Mouse (Mus musculus): Measurements from ENCODE around the gene Srek1. TPM values are rescaled to one million over a fixed set of nuclear protein-coding genes. Genes with fewer than 3 reads are reported as not detected.

Gene Srek1
- total and polyA plus RNA-seq, 3 experiments = 46.6 to 109 (median 94.0) TPM

DNA sequence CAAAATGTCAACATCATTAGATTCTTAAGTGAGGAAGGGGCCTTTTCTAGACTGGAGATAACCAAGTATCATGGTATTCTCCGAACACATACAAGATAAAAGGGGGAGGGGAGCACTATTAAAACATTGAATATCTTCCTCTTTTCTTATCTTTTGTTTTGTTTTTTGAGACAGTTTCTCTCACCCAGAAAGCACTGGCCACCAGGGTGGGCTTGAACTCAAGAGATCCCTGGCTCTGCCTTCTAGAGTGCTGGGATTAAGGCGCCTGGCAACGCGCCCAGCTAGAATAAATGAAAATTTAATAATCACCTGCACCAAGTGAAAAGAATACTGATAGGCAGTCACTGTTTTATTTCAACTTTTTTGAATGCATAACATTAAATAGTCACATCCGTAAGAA is 1.5 kb downstream of the Srek1 start:
- Histone ChIP-seq H3K27me3 (ENCODE audit: insufficient read depth, low read length) (no peaks in the 10 kb centered on the region), H3K9me3 (replicated peaks) (no peaks in the 10 kb centered on the region), H3K4me3 (ENCODE audit: low read depth, low read length) (peak overlapping the region; percentile 89), H3K4me1 (ENCODE audit: insufficient read depth, low read depth, low read length) (peaks cover 29% of the 10 kb centered on the region), H3K36me3 (replicated peaks) (peaks cover 23% of the 10 kb centered on the region)
- DNase-seq (ENCODE audit: low spot score) = no peak
- no peak for TF ChIP-seq GATA2 (IDR thresholded peaks at IDR 0.05; ENCODE audit: borderline replicate concordance, low read depth, low read length)
- no peak for TF ChIP-seq CTCF (IDR thresholded peaks at IDR 0.05; ENCODE audit: low read depth, low read length)
- TF ChIP-seq POLR2AphosphoS5 (IDR thresholded peaks at IDR 0.05; ENCODE audit: insufficient replicate concordance, low read depth, low read length) = no peak
- TF ChIP-seq GATA1 (IDR thresholded peaks at IDR 0.05; ENCODE audit: borderline replicate concordance, low read length) = no peak
- no peak for TF ChIP-seq TAL1 (conservative IDR thresholded peaks at IDR 0.05; ENCODE audit: low read depth, low read length)
- ATAC-seq (ENCODE audit: extremely low read depth, insufficient number of reproducible peaks, low FRiP score, poor library complexity, severe bottlenecking) = no peak

DNA sequence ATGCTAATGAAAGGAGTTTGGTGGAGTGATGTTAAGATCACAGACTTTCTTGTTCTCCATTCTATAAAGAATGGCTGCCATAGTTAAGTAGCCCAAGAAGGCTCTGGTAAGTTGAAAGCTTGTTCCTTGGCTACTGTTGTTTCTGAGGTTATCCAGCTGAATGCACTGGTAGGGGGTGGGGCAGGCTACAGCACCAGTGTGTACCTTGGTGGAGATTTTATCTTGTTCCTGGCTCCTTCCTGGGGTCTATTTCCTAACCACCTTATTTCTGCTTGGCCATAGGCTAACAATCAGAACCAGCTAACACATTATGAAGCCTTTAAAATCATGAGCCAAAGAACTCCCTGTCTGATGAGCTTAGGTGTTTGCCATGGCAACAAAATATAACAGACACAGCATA is 3.6 kb downstream of the Srek1 start:
- ATAC-seq (ENCODE audit: extremely low read depth, insufficient number of reproducible peaks, low FRiP score, poor library complexity, severe bottlenecking) (no peak), DNase-seq (ENCODE audit: low spot score) (no peak)
- Histone ChIP-seq H3K27me3 (ENCODE audit: insufficient read depth, low read length) (no peaks in the 10 kb centered on the region), H3K4me1 (ENCODE audit: insufficient read depth, low read depth, low read length) (peaks cover 39% of the 10 kb centered on the region), H3K36me3 (replicated peaks) (peaks cover 37% of the 10 kb centered on the region), H3K4me3 (ENCODE audit: low read depth, low read length) (no peak overlapping the region; the same call in 1 of the 2 replicates), H3K9me3 (replicated peaks) (no peaks in the 10 kb centered on the region)
- TF ChIP-seq POLR2AphosphoS5 (IDR thresholded peaks at IDR 0.05; ENCODE audit: insufficient replicate concordance, low read depth, low read length) = no peak

DNA sequence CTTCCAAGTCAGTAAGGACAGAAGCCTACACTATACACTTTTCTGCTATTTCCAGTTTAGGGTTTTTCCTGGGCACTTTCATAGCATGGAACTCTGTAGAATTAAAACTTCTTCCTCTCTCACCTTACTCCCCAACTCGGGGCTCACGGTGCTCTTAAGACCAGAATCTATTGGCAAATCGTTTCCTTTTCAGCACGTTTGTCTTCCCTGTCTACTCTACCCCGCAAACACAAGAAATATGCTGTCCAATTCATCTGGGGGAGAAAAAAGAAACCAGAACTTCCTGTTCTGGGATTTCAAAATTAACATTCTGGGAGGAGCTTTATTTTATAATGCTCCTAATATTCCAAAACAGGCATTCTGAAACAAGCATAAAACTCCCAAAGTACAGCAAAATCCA is 6.5 kb downstream of the Srek1 start:
- H3K9me3 ChIP-seq (replicated peaks) = no peaks in the 10 kb centered on the region
- H3K4me3 ChIP-seq (ENCODE audit: low read depth, low read length) = no peak overlapping the region
- TF ChIP-seq POLR2AphosphoS5 (IDR thresholded peaks at IDR 0.05; ENCODE audit: insufficient replicate concordance, low read depth, low read length) (no peak), CTCF (IDR thresholded peaks at IDR 0.05; ENCODE audit: low read depth, low read length) (no peak), TAL1 (conservative IDR thresholded peaks at IDR 0.05; ENCODE audit: low read depth, low read length) (no peak), GATA2 (IDR thresholded peaks at IDR 0.05; ENCODE audit: borderline replicate concordance, low read depth, low read length) (no peak), GATA1 (IDR thresholded peaks at IDR 0.05; ENCODE audit: borderline replicate concordance, low read length) (no peak)
- H3K36me3 ChIP-seq (replicated peaks) = peaks cover 49% of the 10 kb centered on the region
- DNase-seq (ENCODE audit: low spot score) = no peak
- ATAC-seq (ENCODE audit: extremely low read depth, insufficient number of reproducible peaks, low FRiP score, poor library complexity, severe bottlenecking) = no peak
- H3K27me3 ChIP-seq (ENCODE audit: insufficient read depth, low read length) = no peaks in the 10 kb centered on the region
- peaks cover 51% of the 10 kb centered on the region for H3K4me1 ChIP-seq (ENCODE audit: insufficient read depth, low read depth, low read length)

DNA sequence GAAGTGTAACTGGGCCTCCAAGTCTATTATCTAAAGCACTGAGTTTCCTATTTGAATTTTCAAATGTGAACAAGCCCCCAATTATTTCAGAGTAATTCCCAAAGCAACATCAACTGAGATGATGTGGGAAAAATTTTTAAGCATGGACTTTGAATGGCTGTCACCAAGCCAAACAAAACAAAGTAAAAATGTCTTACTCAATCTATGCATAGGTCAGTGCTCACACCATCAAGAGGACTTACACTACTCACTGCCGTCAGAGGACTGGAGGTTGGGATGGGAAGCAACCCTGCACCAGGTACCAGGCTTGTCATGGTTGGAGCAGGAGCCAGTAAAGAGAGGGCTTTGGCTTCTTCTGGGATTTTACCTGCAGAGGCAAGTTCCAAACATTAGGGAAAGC is 10.8 kb downstream of the Srek1 start:
- Histone ChIP-seq H3K4me3 (ENCODE audit: low read depth, low read length) (no peak overlapping the region), H3K27me3 (ENCODE audit: insufficient read depth, low read length) (no peaks in the 10 kb centered on the region), H3K4me1 (ENCODE audit: insufficient read depth, low read depth, low read length) (peaks cover 45% of the 10 kb centered on the region), H3K36me3 (replicated peaks) (peaks cover 65% of the 10 kb centered on the region), H3K9me3 (replicated peaks) (no peaks in the 10 kb centered on the region)
- DNase-seq (ENCODE audit: low spot score) = no peak
- TF ChIP-seq GATA1 (IDR thresholded peaks at IDR 0.05; ENCODE audit: borderline replicate concordance, low read length) = no peak
- no peak for TF ChIP-seq POLR2AphosphoS5 (IDR thresholded peaks at IDR 0.05; ENCODE audit: insufficient replicate concordance, low read depth, low read length)
- TF ChIP-seq GATA2 (IDR thresholded peaks at IDR 0.05; ENCODE audit: borderline replicate concordance, low read depth, low read length) = no peak
- no peak for TF ChIP-seq CTCF (IDR thresholded peaks at IDR 0.05; ENCODE audit: low read depth, low read length)
- no peak for TF ChIP-seq TAL1 (conservative IDR thresholded peaks at IDR 0.05; ENCODE audit: low read depth, low read length)
- ATAC-seq (ENCODE audit: extremely low read depth, insufficient number of reproducible peaks, low FRiP score, poor library complexity, severe bottlenecking) = no peak

DNA sequence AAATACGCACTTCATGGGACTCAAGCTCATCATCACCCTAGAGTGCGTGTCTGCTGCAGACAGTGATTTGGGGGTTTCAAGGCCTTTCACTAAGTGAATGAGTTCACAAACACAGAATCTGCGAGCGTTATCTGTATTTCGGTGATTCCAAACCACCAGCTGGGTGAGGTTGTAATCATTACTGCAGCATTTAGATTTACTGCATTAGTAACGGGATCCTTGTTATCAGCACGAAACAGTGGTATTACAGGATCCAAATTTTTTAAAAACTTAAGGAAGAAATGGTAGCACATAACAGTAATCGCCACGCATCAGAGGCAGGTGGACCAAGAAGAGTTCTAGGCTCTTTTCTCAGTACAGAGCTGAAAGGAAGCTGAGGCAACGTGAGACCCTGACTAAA is 12.4 kb downstream of the Srek1 start:
- no peaks in the 10 kb centered on the region for H3K9me3 ChIP-seq (replicated peaks)
- H3K4me1 ChIP-seq (ENCODE audit: insufficient read depth, low read depth, low read length) = peaks cover 41% of the 10 kb centered on the region
- DNase-seq (ENCODE audit: low spot score) (no peak), ATAC-seq (ENCODE audit: extremely low read depth, insufficient number of reproducible peaks, low FRiP score, poor library complexity, severe bottlenecking) (peak; percentile 70)
- H3K4me3 ChIP-seq (ENCODE audit: low read depth, low read length) = no peak overlapping the region
- peaks cover 72% of the 10 kb centered on the region for H3K36me3 ChIP-seq (replicated peaks)
- TF ChIP-seq TAL1 (conservative IDR thresholded peaks at IDR 0.05; ENCODE audit: low read depth, low read length) (peak; percentile 82), CTCF (IDR thresholded peaks at IDR 0.05; ENCODE audit: low read depth, low read length) (no peak)
- no peaks in the 10 kb centered on the region for H3K27me3 ChIP-seq (ENCODE audit: insufficient read depth, low read length)

DNA sequence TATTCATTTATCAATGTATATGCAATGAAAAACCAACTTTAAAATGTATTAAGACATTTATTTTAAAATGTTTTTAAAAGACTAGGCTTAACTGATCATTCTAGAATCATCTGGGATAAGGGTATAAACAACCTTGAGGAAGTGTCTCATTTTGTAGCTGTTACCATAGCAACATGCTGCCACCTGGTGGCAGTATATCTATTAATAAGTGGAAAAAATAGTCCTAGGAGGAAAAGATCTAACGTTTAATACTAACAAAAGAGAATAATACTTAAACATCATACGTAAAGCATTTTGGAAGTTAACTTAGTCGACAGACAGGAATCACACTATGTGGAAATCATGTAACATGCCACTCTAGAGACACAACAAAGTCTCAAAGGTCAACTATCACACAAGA is 23.0 kb downstream of the Srek1 start:
- no peak for DNase-seq (ENCODE audit: low spot score)

DNA sequence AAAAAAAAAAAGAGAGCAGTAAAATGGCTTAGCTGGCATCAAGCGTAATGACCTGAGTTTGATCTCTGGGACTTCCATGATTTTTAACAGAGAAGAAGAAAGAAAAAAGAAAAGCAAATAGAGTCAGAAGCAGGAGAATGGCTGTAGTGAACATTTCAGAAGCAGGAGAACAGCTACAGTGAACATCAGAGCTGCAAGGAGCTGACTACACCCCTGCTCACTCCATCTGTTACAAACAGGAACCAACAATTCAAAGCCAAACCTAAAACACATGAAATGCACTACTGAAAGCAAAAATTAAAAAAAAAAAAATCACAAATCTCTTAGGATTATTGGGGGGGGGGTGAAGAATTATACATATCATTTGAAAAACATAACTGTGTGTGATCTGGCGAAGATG is 28.7 kb downstream of the Srek1 start:
- Histone ChIP-seq H3K27me3 (ENCODE audit: insufficient read depth, low read length) (no peaks in the 10 kb centered on the region), H3K36me3 (replicated peaks) (peaks cover 91% of the 10 kb centered on the region), H3K4me1 (ENCODE audit: insufficient read depth, low read depth, low read length) (peaks cover 2% of the 10 kb centered on the region; the same call in 1 of the 2 replicates), H3K4me3 (ENCODE audit: low read depth, low read length) (no peak overlapping the region), H3K9me3 (replicated peaks) (no peaks in the 10 kb centered on the region)
- TF ChIP-seq GATA2 (IDR thresholded peaks at IDR 0.05; ENCODE audit: borderline replicate concordance, low read depth, low read length) = no peak
- no peak for TF ChIP-seq POLR2AphosphoS5 (IDR thresholded peaks at IDR 0.05; ENCODE audit: insufficient replicate concordance, low read depth, low read length)
- TF ChIP-seq GATA1 (IDR thresholded peaks at IDR 0.05; ENCODE audit: borderline replicate concordance, low read length) = no peak
- TF ChIP-seq TAL1 (conservative IDR thresholded peaks at IDR 0.05; ENCODE audit: low read depth, low read length) = no peak
- no peak for TF ChIP-seq CTCF (IDR thresholded peaks at IDR 0.05; ENCODE audit: low read depth, low read length)
- DNase-seq (ENCODE audit: low spot score) (no peak), ATAC-seq (ENCODE audit: extremely low read depth, insufficient number of reproducible peaks, low FRiP score, poor library complexity, severe bottlenecking) (no peak)

More for the DNA sequence above, 23.0 kb downstream of the Srek1 start:
- Histone ChIP-seq H3K4me3 (ENCODE audit: low read depth, low read length) (no peak overlapping the region), H3K4me1 (ENCODE audit: insufficient read depth, low read depth, low read length) (peaks cover 7% of the 10 kb centered on the region; the same call in 1 of the 2 replicates), H3K27me3 (ENCODE audit: insufficient read depth, low read length) (no peaks in the 10 kb centered on the region), H3K9me3 (replicated peaks) (no peaks in the 10 kb centered on the region), H3K36me3 (replicated peaks) (peaks cover 84% of the 10 kb centered on the region)
- TF ChIP-seq GATA2 (IDR thresholded peaks at IDR 0.05; ENCODE audit: borderline replicate concordance, low read depth, low read length) (no peak), CTCF (IDR thresholded peaks at IDR 0.05; ENCODE audit: low read depth, low read length) (no peak), GATA1 (IDR thresholded peaks at IDR 0.05; ENCODE audit: borderline replicate concordance, low read length) (no peak), TAL1 (conservative IDR thresholded peaks at IDR 0.05; ENCODE audit: low read depth, low read length) (no peak), POLR2AphosphoS5 (IDR thresholded peaks at IDR 0.05; ENCODE audit: insufficient replicate concordance, low read depth, low read length) (no peak)
- ATAC-seq (ENCODE audit: extremely low read depth, insufficient number of reproducible peaks, low FRiP score, poor library complexity, severe bottlenecking) = no peak
